Mouse (Mus musculus): ENCODE measurements around the gene Pramel7. TPM values are rescaled to one million over a fixed set of nuclear protein-coding genes. Genes with fewer than 3 reads are reported as not detected.
A peak's percentile ranks its signal among the peaks of the same experiment; 100 is the strongest.
"Not testable (repeated sequence)": the region's sequence is repeated elsewhere in the genome, so short reads cannot be mapped to it uniquely, and the experiment has no call there.

The Pramel7 gene
- not detected for total RNA-seq (2021)

- DNase-seq: not testable (repeated sequence)
Observed at GRCm38 (mm10) chr2:87496993-87497392, at the start of gene Pramel7. Gene Pramel7 (minus strand): TSS chr2:87497093.

GRCm38 (mm10) chr2:87545442-87545841 lies 48.5 kb upstream of the Pramel7 start, which contains the start of gene Olfr1128:
Gene Olfr1128 (minus strand): TSS chr2:87545542.
- DNase-seq: no peak

GRCm38 (mm10) chr2:87534826-87535225 lies 37.9 kb upstream of the Pramel7 start:
- DNase-seq: no peak

- no peak for DNase-seq
Observed at GRCm38 (mm10) chr2:87531496-87531895, 34.6 kb upstream of the Pramel7 start, which contains the start of gene Olfr153. Gene Olfr153 (plus strand): TSS chr2:87531796.

GRCm38 (mm10) chr2:87525899-87526616 lies 29.2 kb upstream of the Pramel7 start:
- DNase-seq: not testable (repeated sequence)

GRCm38 (mm10) chr2:87520651-87521050 lies 23.8 kb upstream of the Pramel7 start:
- peak; percentile 55 for DNase-seq

- DNase-seq: no peak
Observed at GRCm38 (mm10) chr2:87516581-87516980, 19.7 kb upstream of the Pramel7 start.

- no peak for DNase-seq
Observed at GRCm38 (mm10) chr2:87515457-87516060, 18.7 kb upstream of the Pramel7 start.

- DNase-seq: no peak
Observed at GRCm38 (mm10) chr2:87515046-87515445, 18.2 kb upstream of the Pramel7 start.

- no peak for DNase-seq
Observed at GRCm38 (mm10) chr2:87506265-87506664, 9.4 kb upstream of the Pramel7 start, which contains the start of gene Pramel6. Gene Pramel6 (plus strand): TSS chr2:87506565.

GRCm38 (mm10) chr2:87482276-87482675 lies 14.6 kb downstream of the Pramel7 start:
- no peak for DNase-seq

- no peak for DNase-seq
Observed at GRCm38 (mm10) chr2:87481158-87481557, 15.7 kb downstream of the Pramel7 start.

- DNase-seq: no peak
Observed at GRCm38 (mm10) chr2:87480207-87480606, 16.7 kb downstream of the Pramel7 start.

- DNase-seq: no peak
Observed at GRCm38 (mm10) chr2:87461769-87462168, 35.1 kb downstream of the Pramel7 start.

- DNase-seq: no peak
Observed at GRCm38 (mm10) chr2:87453662-87454061, 43.2 kb downstream of the Pramel7 start, which contains the start of gene Olfr1126. Gene Olfr1126 (plus strand): TSS chr2:87453962.

Other genes starting within 250 kb of the Pramel7 start
- gene Olfr1115, start 249.1 kb downstream of the Pramel7 start, total RNA-seq (2021): not detected
- gene Olfr1116, start 229.6 kb downstream of the Pramel7 start, total RNA-seq (2021): not detected
- gene Olfr1118, start 189.5 kb downstream of the Pramel7 start, total RNA-seq (2021): not detected
- gene Olfr1120, start 142.3 kb downstream of the Pramel7 start, total RNA-seq (2021): not detected
- not detected for gene Olfr1121, start 127.2 kb downstream of the Pramel7 start, total RNA-seq (2021)
- gene Olfr1122, start 111.2 kb downstream of the Pramel7 start, total RNA-seq (2021): under 1 TPM in 1 of 2 experiments, not detected in 1; 0.05 TPM
- not detected for gene Olfr1123, start 80.5 kb downstream of the Pramel7 start, total RNA-seq (2021)
- not detected for gene Olfr1124, start 66.8 kb downstream of the Pramel7 start, total RNA-seq (2021)
- gene Olfr1126, start 43.1 kb downstream of the Pramel7 start, total RNA-seq (2021): not detected
- not detected for gene Pramel6, start 9.5 kb upstream of the Pramel7 start, total RNA-seq (2021)
- gene Olfr153, start 34.7 kb upstream of the Pramel7 start, total RNA-seq (2021): not detected
- gene Olfr1128, start 48.4 kb upstream of the Pramel7 start, total RNA-seq (2021): not detected
- not detected for gene Olfr1129, start 76.8 kb upstream of the Pramel7 start, total RNA-seq (2021)
- not detected for gene Olfr1130, start 109.1 kb upstream of the Pramel7 start, total RNA-seq (2021)
- not detected for gene Olfr1131, start 130.0 kb upstream of the Pramel7 start, total RNA-seq (2021)
- gene Olfr1132, start 140.4 kb upstream of the Pramel7 start, total RNA-seq (2021): not detected
- not detected for gene Olfr1133, start 150.3 kb upstream of the Pramel7 start, total RNA-seq (2021)
- gene Olfr1134, start 161.4 kb upstream of the Pramel7 start, total RNA-seq (2021): not detected
- not detected for gene Olfr1135, start 176.6 kb upstream of the Pramel7 start, total RNA-seq (2021)
- gene Olfr1136, start 196.9 kb upstream of the Pramel7 start, total RNA-seq (2021): not detected
- not detected for gene Olfr1137, start 216.1 kb upstream of the Pramel7 start, total RNA-seq (2021)
- not detected for gene Olfr1138, start 242.9 kb upstream of the Pramel7 start, total RNA-seq (2021)
- gene Olfr1140, start 246.7 kb upstream of the Pramel7 start, total RNA-seq (2021): not detected

Data from heart, postnatal 4 days (tissue).